Mouse (Mus musculus) liver, embryonic 16.5 days (tissue): Measurements from ENCODE around the gene Ccnd1. TPM values are rescaled to one million over a fixed set of nuclear protein-coding genes. Genes with fewer than 3 reads are reported as not detected.

ENCODE experiments used
- ATAC-seq: fragments of 200-750 bp; cut with Nextera tagmentation; 2 replicates; pipeline ENCODE4 v1.8.0; 2017; ENCODE audit warnings: low read depth, mild to moderate bottlenecking, moderate number of reproducible peaks, moderate library complexity
- H3K27ac ChIP-seq: fragments of 300-500 bp; sonication (generic); 2 replicates; pipeline ENCODE4 v1.5.1; 2014; ENCODE audit warnings: mild to moderate bottlenecking, low read length
- H3K27me3 ChIP-seq: fragments of 300-500 bp; sonication (generic); 2 replicates; pipeline ENCODE4 v1.6.1; 2014; ENCODE audit warnings: low read depth, low read length, mixed read lengths; ENCODE audit not compliant: control insufficient read depth, insufficient read depth
- H3K36me3 ChIP-seq: fragments of 300-500 bp; sonication (generic); 2 replicates; pipeline ENCODE4 v1.6.1; 2014; ENCODE audit warnings: mild to moderate bottlenecking; ENCODE audit not compliant: control insufficient read depth, insufficient read depth
- H3K4me1 ChIP-seq: fragments of 300-500 bp; sonication (generic); 2 replicates; pipeline ENCODE4 v1.6.1; 2014; ENCODE audit warnings: low read depth, low read length, mixed read lengths; ENCODE audit not compliant: control insufficient read depth
- H3K4me2 ChIP-seq: fragments of 300-500 bp; sonication (generic); 2 replicates; pipeline ENCODE4 v1.6.1; 2014; ENCODE audit warnings: low read depth, low read length, mixed read lengths
- H3K4me3 ChIP-seq: fragments of 300-500 bp; sonication (generic); 2 replicates; pipeline ENCODE4 v1.5.1; 2014; ENCODE audit warnings: low read depth, mild to moderate bottlenecking, low read length
- H3K9ac ChIP-seq: fragments of 300-500 bp; sonication (generic); 2 replicates; pipeline ENCODE4 v1.6.1; 2014; ENCODE audit warnings: low read depth, low read length
- H3K9me3 ChIP-seq: fragments of 300-500 bp; sonication (generic); replicated peaks from 2 replicates; pipeline ENCODE4 v1.6.1; 2016; ENCODE audit warnings: low read length; ENCODE audit not compliant: control insufficient read depth
- WGBS: fragments of 180-500 bp; shearing (Covaris S2); extraction: QIAGEN DNeasy Blood & Tissue Kit; methylation state at CpG from one replicate; pipeline ENCODE4 v1.1.7; 2014; ENCODE audit not compliant: insufficient replicate concordance; 5-methylcytosine and 5-hydroxymethylcytosine counted together
- polyA plus RNA-seq: library from polyadenylated mRNA; unstranded; fragments of >200 nt; fragmentation: Nextera tagmentation; extraction: Ambion mirVana; gene quantifications from 2 replicates; pipeline ENCODE4 v1.2.1, GENCODE M21; 2015

Gene Ccnd1
- polyA plus RNA-seq, 1 experiment from 2014 or later: 20.5 TPM

DNA sequence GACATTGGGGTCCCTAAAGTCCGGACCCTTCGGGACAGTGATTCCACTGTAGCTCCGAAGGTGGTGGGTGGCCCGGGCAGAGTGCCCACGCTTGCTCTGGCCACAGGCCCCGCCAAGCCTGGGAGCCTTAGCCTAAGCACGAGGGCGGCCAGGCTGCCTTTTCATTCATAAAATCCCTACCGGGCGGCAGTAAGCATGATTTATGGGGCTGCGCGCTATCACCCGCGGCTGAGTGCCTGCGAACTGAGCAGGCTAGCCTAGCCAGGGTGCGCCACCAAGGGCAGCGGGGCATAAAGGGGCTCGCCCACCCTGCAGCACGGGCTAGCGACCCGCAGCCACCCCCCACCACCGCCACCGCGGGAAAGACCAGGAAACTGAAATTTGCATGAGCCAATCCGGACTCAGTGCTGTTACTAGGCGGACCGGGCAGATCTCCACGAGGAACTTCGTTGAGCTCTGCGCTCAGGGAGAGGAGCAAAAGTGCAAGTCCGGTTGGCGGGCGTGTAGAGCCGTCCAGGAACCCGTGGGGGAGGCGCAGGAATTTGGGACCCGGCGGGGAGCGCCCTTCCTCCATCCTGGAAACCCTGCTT, 1.6 kb upstream of the Ccnd1 start:
- H3K27me3 ChIP-seq: peaks cover 65% of the 10 kb centered on the region
- H3K36me3 ChIP-seq: peaks cover 3% of the 10 kb centered on the region; the same call in 1 of the 2 replicates
- under 1% methylated on average over 39 of the region's 39 CpGs for WGBS
- H3K4me1 ChIP-seq: peaks cover 16% of the 10 kb centered on the region
- H3K4me3 ChIP-seq: peak overlapping the region; percentile 55
- no peaks in the 10 kb centered on the region for H3K9me3 ChIP-seq
- peak overlapping the region; percentile 71 for H3K27ac ChIP-seq
- H3K9ac ChIP-seq: peak overlapping the region; percentile 41; the same call in 1 of the 2 replicates
- H3K4me2 ChIP-seq: peak overlapping the region; percentile 72
- peak; percentile 67 for ATAC-seq

GRCm38 (mm10) chr7:144940585-144940984, 860 bp upstream of the Ccnd1 start:
- Histone ChIP-seq H3K36me3 (peaks cover 3% of the 10 kb centered on the region; the same call in 1 of the 2 replicates), H3K27ac (no peak overlapping the region), H3K4me1 (peaks cover 16% of the 10 kb centered on the region), H3K4me2 (peak overlapping the region; percentile 72), H3K4me3 (no peak overlapping the region; the same call in 1 of the 2 replicates), H3K9me3 (no peaks in the 10 kb centered on the region), H3K27me3 (peaks cover 65% of the 10 kb centered on the region), H3K9ac (no peak overlapping the region)
- under 1% methylated on average over 11 of the region's 11 CpGs for WGBS
- no peak for ATAC-seq

GRCm38 (mm10) chr7:144940003-144940571, 362 bp upstream of the Ccnd1 start:
- H3K4me2 ChIP-seq: peak overlapping the region; percentile 72
- 0 out of 2 replicates have a peak, but pooled peaks have one; percentile 3 for ATAC-seq
- H3K4me1 ChIP-seq: peaks cover 16% of the 10 kb centered on the region
- under 1% methylated on average over 21 of the region's 22 CpGs for WGBS
- peak overlapping the region; percentile 60 for H3K4me3 ChIP-seq
- H3K9me3 ChIP-seq: no peaks in the 10 kb centered on the region
- H3K27ac ChIP-seq: peak overlapping the region; percentile 57; the same call in 1 of the 2 replicates
- peaks cover 65% of the 10 kb centered on the region for H3K27me3 ChIP-seq
- H3K36me3 ChIP-seq: peaks cover 3% of the 10 kb centered on the region; the same call in 1 of the 2 replicates
- H3K9ac ChIP-seq: no peak overlapping the region

DNA sequence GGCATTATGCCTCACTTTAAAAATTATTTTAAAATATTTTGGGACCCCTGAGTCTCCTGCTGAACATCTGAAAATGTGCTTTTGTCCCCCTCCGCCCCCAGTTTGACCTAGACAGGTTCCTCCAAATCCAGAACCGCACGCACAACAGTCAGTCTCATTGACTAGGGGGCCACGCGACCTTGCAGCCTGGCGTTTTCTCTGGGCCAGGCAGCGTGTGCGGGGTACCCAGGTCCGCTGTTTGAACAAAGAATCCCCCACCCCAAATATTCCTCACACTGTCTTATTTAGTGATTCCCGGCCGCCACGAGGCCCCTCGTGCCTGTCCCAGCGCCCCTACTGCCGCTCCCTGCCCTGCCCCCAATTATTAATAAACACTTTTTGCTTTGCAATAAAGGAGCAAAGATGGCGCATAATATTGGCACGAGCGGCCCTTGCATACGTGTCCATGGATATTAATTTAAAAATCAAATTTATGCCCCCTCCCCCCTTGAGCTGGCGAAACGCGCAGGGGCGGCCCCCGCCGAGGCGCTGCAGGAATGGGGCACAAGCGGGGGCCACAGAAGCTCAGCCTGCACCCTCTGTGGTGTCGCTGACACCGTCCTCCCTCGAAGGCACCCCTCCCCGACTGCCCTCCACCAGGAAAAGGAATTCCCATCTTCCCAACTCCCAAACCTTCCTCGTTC, 923 bp downstream of the Ccnd1 start:
- no peak for ATAC-seq
- peak overlapping the region; percentile 38 for H3K27ac ChIP-seq
- 1% methylated on average over 32 of the region's 32 CpGs for WGBS
- peak overlapping the region; percentile 72 for H3K4me2 ChIP-seq
- peaks cover 16% of the 10 kb centered on the region for H3K4me1 ChIP-seq
- H3K27me3 ChIP-seq: peaks cover 62% of the 10 kb centered on the region
- peak overlapping the region; percentile 51 for H3K9ac ChIP-seq
- H3K9me3 ChIP-seq: no peaks in the 10 kb centered on the region
- peaks cover 3% of the 10 kb centered on the region; the same call in 1 of the 2 replicates for H3K36me3 ChIP-seq
- H3K4me3 ChIP-seq: peak overlapping the region; percentile 60

- Histone ChIP-seq H3K4me2 (peak overlapping the region; percentile 72), H3K9ac (peak overlapping the region; percentile 51), H3K27me3 (peaks cover 56% of the 10 kb centered on the region), H3K9me3 (no peaks in the 10 kb centered on the region), H3K4me3 (peak overlapping the region; percentile 60), H3K36me3 (peaks cover 3% of the 10 kb centered on the region; the same call in 1 of the 2 replicates), H3K27ac (no peak overlapping the region), H3K4me1 (peaks cover 13% of the 10 kb centered on the region)
- no peak for ATAC-seq
- under 1% methylated on average over 39 of the region's 39 CpGs for WGBS
Measured at GRCm38 (mm10) chr7:144937899-144938517, 1.7 kb downstream of the Ccnd1 start.

DNA sequence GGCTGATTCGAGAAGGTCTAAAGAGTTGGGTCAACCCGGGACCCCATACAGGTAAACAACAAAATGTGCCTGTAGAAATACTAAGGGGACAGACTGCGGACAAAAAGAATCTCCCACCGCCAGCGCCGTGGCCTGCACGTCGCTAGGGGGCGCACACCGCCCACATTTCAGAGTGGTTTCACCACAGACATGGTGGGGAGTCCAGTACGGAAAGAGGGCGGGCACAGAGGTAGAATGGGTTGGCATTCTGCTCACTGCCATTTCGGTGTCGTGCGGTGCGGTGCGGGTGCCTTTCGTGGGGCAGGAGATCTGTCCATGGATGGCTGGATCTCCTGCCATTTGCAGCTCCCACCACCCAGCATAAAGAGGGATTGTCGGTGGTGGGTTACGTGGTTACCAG, 2.2 kb downstream of the Ccnd1 start:
- no peak for ATAC-seq
- peak overlapping the region; percentile 60 for H3K4me3 ChIP-seq
- WGBS: under 1% methylated on average over 20 of the region's 20 CpGs
- peaks cover 51% of the 10 kb centered on the region for H3K27me3 ChIP-seq
- H3K4me2 ChIP-seq: peak overlapping the region; percentile 72
- H3K9ac ChIP-seq: peak overlapping the region; percentile 51; the same call in 1 of the 2 replicates
- no peaks in the 10 kb centered on the region for H3K9me3 ChIP-seq
- peaks cover 8% of the 10 kb centered on the region for H3K4me1 ChIP-seq
- no peak overlapping the region for H3K27ac ChIP-seq
- peaks cover 3% of the 10 kb centered on the region; the same call in 1 of the 2 replicates for H3K36me3 ChIP-seq

GRCm38 (mm10) chr7:144936311-144936880, 3.3 kb downstream of the Ccnd1 start:
- no peak overlapping the region for H3K9ac ChIP-seq
- 72% methylated on average over 4 of the region's 4 CpGs for WGBS
- no peaks in the 10 kb centered on the region for H3K9me3 ChIP-seq
- peaks cover 40% of the 10 kb centered on the region for H3K27me3 ChIP-seq
- ATAC-seq: no peak
- no peak overlapping the region for H3K4me3 ChIP-seq
- H3K27ac ChIP-seq: no peak overlapping the region
- H3K4me1 ChIP-seq: peaks cover 3% of the 10 kb centered on the region
- no peak overlapping the region for H3K4me2 ChIP-seq
- H3K36me3 ChIP-seq: peaks cover 3% of the 10 kb centered on the region; the same call in 1 of the 2 replicates

DNA sequence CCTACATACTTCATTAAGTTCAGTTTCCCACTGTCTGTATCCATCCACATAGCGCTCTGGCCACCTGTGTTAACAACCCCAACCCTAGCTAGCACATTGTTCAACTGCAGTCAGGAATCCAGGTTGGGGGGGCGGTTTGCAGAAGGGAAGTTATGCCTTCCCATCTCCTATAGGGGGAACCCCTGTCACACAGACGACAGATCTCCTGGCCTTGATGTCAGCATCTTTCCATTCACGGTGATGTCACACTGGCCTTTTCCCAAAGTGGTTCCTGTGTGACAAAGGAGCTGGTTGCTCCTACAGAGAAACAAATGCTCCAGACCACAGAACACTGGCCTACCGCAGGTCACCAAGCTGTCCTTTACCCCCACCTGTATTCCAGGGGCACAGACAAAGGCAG, 4.2 kb downstream of the Ccnd1 start:
- H3K27ac ChIP-seq: no peak overlapping the region
- no peak overlapping the region for H3K9ac ChIP-seq
- no peak overlapping the region for H3K4me2 ChIP-seq
- H3K27me3 ChIP-seq: peaks cover 32% of the 10 kb centered on the region
- H3K9me3 ChIP-seq: no peaks in the 10 kb centered on the region
- H3K4me1 ChIP-seq: no peaks in the 10 kb centered on the region; the same call in 1 of the 2 replicates
- no peak for ATAC-seq
- no peak overlapping the region for H3K4me3 ChIP-seq
- WGBS: 52% methylated on average over 5 of the region's 5 CpGs
- peaks cover 3% of the 10 kb centered on the region; the same call in 1 of the 2 replicates for H3K36me3 ChIP-seq
